Mouse (Mus musculus): ENCODE data around the gene Plcl2. TPM values are rescaled to one million over a fixed set of nuclear protein-coding genes. Genes with fewer than 3 reads are reported as not detected.

Gene Plcl2
- polyA plus RNA-seq, 1 experiment from 2014 or later = 5.6 TPM

DNA sequence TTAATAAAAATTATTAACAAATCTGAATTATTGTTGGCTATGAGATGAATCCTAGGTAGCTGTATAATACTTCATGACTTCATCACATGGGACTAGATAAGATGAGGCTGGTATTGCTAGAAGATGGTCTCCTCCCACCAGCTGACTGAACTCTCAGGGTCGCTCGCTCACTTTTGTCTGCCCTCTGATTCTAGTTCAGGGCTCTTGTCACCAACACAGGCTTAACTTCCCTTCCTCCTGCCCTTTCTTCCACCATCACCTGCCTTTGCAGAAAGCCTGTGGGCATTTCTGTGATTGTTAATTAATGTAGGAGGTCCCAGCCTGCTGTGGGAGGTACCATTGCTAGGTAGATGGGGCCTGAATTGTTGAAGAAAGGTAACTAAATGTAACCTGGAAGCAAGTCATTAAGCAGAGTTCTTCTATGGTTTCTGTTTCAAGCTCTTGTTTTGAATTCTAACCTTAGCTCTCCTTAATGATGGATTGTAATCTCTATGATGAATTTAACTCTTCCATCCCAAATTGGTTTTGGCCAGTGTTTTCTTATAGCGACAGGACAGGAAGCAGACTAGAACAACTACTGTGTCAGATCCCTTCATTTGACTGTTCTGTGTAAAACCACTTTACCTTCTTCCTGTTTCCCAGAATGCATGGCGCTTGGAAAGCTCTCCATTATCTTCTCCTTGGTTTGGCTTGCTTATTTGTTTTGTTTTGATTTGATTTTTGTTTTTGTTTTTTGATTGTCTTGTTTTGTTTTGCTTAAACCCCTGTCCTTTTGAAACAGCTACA lies 27.4 kb downstream of the Plcl2 start:
- TF ChIP-seq CTCF (IDR thresholded peaks at IDR 0.05; ENCODE audit: low read depth) = no peak
- Histone ChIP-seq H3K27ac (ENCODE audit: low read depth) (no peak overlapping the region), H3K27me3 (ENCODE audit: insufficient read depth, low read length) (no peaks in the 10 kb centered on the region), H3K4me3 (ENCODE audit: low read depth, low read length) (no peak overlapping the region), H3K9me3 (ENCODE audit: low read depth, low read length) (no peaks in the 10 kb centered on the region), H3K9ac (no peak overlapping the region), H3K4me2 (no peak overlapping the region), H3K4me1 (ENCODE audit: insufficient read depth) (no peaks in the 10 kb centered on the region), H3K36me3 (ENCODE audit: insufficient read depth) (no peaks in the 10 kb centered on the region)
- WGBS = 84% methylated on average over 4 of the region's 4 CpGs
- ATAC-seq (ENCODE audit: insufficient read depth) (no peak), DNase-seq (no peak)

DNA sequence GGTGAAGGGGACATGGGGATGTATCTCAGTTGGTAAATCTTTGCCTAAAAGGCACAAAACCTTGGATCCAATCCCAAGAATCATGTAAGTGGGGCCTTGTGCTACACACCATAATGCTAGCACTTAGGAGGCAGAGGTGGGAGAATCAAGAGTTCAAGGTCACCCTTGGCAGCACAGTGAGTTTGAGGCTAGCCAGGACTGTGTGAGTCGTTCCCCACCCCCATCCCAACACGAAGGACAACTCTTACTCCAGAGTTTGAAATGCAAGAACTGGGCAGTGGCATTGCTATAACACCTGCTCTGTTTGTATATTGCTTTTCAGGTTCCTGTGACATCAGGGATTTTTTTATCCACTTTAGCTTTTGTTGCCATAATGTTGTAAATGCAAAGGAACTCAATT lies 28.6 kb downstream of the Plcl2 start:
- no peak overlapping the region for H3K9ac ChIP-seq
- no peak overlapping the region for H3K4me2 ChIP-seq
- ATAC-seq (ENCODE audit: insufficient read depth) (no peak), DNase-seq (no peak)
- H3K27ac ChIP-seq (ENCODE audit: low read depth) = no peak overlapping the region
- no peaks in the 10 kb centered on the region for H3K4me1 ChIP-seq (ENCODE audit: insufficient read depth)
- TF ChIP-seq CTCF (IDR thresholded peaks at IDR 0.05; ENCODE audit: low read depth) = no peak
- WGBS = 82% methylated on average over 2 of the region's 2 CpGs
- no peak overlapping the region for H3K4me3 ChIP-seq (ENCODE audit: low read depth, low read length)
- no peaks in the 10 kb centered on the region for H3K27me3 ChIP-seq (ENCODE audit: insufficient read depth, low read length)
- no peaks in the 10 kb centered on the region for H3K36me3 ChIP-seq (ENCODE audit: insufficient read depth)
- no peaks in the 10 kb centered on the region for H3K9me3 ChIP-seq (ENCODE audit: low read depth, low read length)

- DNase-seq (no peak), ATAC-seq (ENCODE audit: insufficient read depth) (no peak)
- Histone ChIP-seq H3K36me3 (ENCODE audit: insufficient read depth) (no peaks in the 10 kb centered on the region), H3K4me2 (no peak overlapping the region), H3K27me3 (ENCODE audit: insufficient read depth, low read length) (no peaks in the 10 kb centered on the region), H3K4me1 (ENCODE audit: insufficient read depth) (no peaks in the 10 kb centered on the region), H3K4me3 (ENCODE audit: low read depth, low read length) (no peak overlapping the region), H3K9me3 (ENCODE audit: low read depth, low read length) (no peaks in the 10 kb centered on the region), H3K27ac (ENCODE audit: low read depth) (no peak overlapping the region), H3K9ac (no peak overlapping the region)
- 62% methylated on average over 1 of the region's 1 CpGs for WGBS
- no peak for TF ChIP-seq CTCF (IDR thresholded peaks at IDR 0.05; ENCODE audit: low read depth)
Measured at GRCm38 (mm10) chr17:50544860-50545259, 35.7 kb downstream of the Plcl2 start.

DNA sequence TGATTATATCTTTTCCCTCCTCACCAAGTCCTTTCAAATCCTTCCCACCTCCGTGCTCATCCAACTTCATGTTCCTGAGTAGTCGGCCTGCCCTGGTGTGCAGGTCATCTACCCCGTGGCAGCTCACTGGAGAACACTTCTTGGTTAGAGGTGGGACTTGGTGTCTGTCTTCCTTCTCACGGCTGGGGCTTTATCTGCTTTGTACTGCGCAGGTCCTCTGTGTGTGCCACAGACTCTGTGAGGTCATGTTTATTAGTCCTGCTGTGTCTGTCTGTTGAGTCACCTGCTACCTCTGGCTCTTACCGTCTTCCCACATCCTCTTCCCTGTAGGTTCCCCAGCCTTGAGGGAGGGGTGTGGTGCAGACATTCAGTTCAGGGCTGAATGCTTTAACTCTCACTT lies 36.1 kb downstream of the Plcl2 start:
- no peak overlapping the region for H3K27ac ChIP-seq (ENCODE audit: low read depth)

GRCm38 (mm10) chr17:50552130-50552529 lies 42.9 kb downstream of the Plcl2 start:
- Histone ChIP-seq H3K4me2 (no peak overlapping the region), H3K4me1 (ENCODE audit: insufficient read depth) (no peaks in the 10 kb centered on the region), H3K4me3 (ENCODE audit: low read depth, low read length) (no peak overlapping the region), H3K36me3 (ENCODE audit: insufficient read depth) (no peaks in the 10 kb centered on the region), H3K9me3 (ENCODE audit: low read depth, low read length) (no peaks in the 10 kb centered on the region), H3K9ac (no peak overlapping the region), H3K27ac (ENCODE audit: low read depth) (no peak overlapping the region), H3K27me3 (ENCODE audit: insufficient read depth, low read length) (no peaks in the 10 kb centered on the region)
- ATAC-seq (ENCODE audit: insufficient read depth) (no peak), DNase-seq (no peak)
- WGBS = 72% methylated on average over 2 of the region's 2 CpGs
- no peak for TF ChIP-seq CTCF (IDR thresholded peaks at IDR 0.05; ENCODE audit: low read depth)

More for the DNA sequence above, 36.1 kb downstream of the Plcl2 start:
- Histone ChIP-seq H3K9ac (no peak overlapping the region), H3K27me3 (ENCODE audit: insufficient read depth, low read length) (no peaks in the 10 kb centered on the region), H3K4me1 (ENCODE audit: insufficient read depth) (no peaks in the 10 kb centered on the region), H3K4me2 (no peak overlapping the region), H3K9me3 (ENCODE audit: low read depth, low read length) (no peaks in the 10 kb centered on the region), H3K36me3 (ENCODE audit: insufficient read depth) (no peaks in the 10 kb centered on the region), H3K4me3 (ENCODE audit: low read depth, low read length) (no peak overlapping the region)
- WGBS = 64% methylated on average over 6 of the region's 6 CpGs
- ATAC-seq (ENCODE audit: insufficient read depth) (no peak), DNase-seq (no peak)
- TF ChIP-seq CTCF (IDR thresholded peaks at IDR 0.05; ENCODE audit: low read depth) = no peak

DNA sequence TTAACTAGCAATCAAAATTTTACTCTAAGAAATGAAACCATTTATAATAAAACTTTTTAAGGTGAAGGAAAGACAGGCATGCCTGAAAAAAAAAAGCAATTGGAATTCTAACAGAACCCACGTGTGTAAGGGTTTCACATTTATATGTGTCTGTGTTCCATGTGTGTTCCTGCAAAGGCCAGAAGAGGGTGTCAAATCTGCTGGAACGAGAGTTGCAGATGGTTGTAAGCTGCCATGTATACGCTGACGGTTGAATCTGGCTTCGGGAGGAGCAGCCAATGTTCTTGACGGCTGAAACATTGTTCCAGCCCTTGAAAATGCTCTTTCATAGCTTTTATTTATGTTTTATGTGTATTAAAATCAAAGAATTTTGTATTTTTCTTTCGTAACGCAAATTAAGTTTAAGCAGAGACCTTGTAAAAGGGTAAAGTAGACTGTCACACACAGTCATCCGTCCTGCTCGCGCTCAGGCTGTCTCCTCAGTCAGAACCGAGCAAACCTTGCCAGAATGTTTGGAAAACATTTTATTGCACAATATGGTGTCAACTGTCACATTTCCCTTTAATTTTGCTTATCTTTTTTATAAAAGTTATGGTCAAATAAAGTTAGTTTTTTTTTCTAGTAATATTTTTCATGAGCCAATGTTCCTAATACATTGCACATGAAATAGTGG lies 48.5 kb downstream of the Plcl2 start:
- H3K27me3 ChIP-seq (ENCODE audit: insufficient read depth, low read length) = no peaks in the 10 kb centered on the region
- H3K4me3 ChIP-seq (ENCODE audit: low read depth, low read length) = no peak overlapping the region
- no peaks in the 10 kb centered on the region for H3K9me3 ChIP-seq (ENCODE audit: low read depth, low read length)
- TF ChIP-seq CTCF (IDR thresholded peaks at IDR 0.05; ENCODE audit: low read depth) = peak; percentile 43; the same call in 1 of the 2 replicates
- H3K4me2 ChIP-seq = no peak overlapping the region
- no peak overlapping the region for H3K27ac ChIP-seq (ENCODE audit: low read depth)
- no peaks in the 10 kb centered on the region for H3K4me1 ChIP-seq (ENCODE audit: insufficient read depth)
- H3K9ac ChIP-seq = no peak overlapping the region
- ATAC-seq (ENCODE audit: insufficient read depth) (peak; percentile 69; the same call in 1 of the 2 replicates), DNase-seq (peak; percentile 67)
- H3K36me3 ChIP-seq (ENCODE audit: insufficient read depth) = no peaks in the 10 kb centered on the region
- 61% methylated on average over 12 of the region's 12 CpGs for WGBS

DNA sequence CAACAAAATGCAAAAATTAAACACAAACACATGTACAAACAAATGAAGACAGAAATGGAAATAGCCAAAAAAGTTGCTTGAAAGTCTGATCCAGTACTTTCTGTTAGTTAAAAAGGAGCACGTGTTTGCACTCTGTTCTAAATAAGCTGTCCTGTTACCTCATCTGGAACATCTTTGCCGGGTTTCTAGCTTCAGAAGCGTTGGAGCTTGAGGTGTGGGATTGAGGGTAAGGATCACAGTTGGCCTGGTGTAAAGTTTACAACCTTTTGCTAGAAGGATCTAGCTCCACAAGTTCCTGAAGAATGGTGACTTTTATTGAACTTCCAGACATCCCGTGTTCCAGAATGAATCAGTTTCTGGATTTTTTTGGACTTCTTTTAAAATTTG lies 49.0 kb downstream of the Plcl2 start:
- WGBS = 75% methylated on average over 4 of the region's 4 CpGs
- TF ChIP-seq CTCF (IDR thresholded peaks at IDR 0.05; ENCODE audit: low read depth) = no peak
- H3K9ac ChIP-seq = no peak overlapping the region
- H3K4me2 ChIP-seq = no peak overlapping the region
- no peaks in the 10 kb centered on the region for H3K4me1 ChIP-seq (ENCODE audit: insufficient read depth)
- no peaks in the 10 kb centered on the region for H3K9me3 ChIP-seq (ENCODE audit: low read depth, low read length)
- ATAC-seq (ENCODE audit: insufficient read depth) (no peak), DNase-seq (no peak)
- H3K4me3 ChIP-seq (ENCODE audit: low read depth, low read length) = no peak overlapping the region
- no peaks in the 10 kb centered on the region for H3K36me3 ChIP-seq (ENCODE audit: insufficient read depth)
- no peaks in the 10 kb centered on the region for H3K27me3 ChIP-seq (ENCODE audit: insufficient read depth, low read length)
- no peak overlapping the region for H3K27ac ChIP-seq (ENCODE audit: low read depth)
